Mouse (Mus musculus): Measurements from ENCODE around the gene Akr1a1. TPM values are rescaled to one million over a fixed set of nuclear protein-coding genes. Genes with fewer than 3 reads are reported as not detected.

The Akr1a1 gene
- polyA plus RNA-seq (2017; shearing (Covaris generic)) = 236 TPM

GRCm38 (mm10) chr4:116650924-116651796 is at the start of gene Akr1a1:
Gene Akr1a1 (minus strand): TSS chr4:116651680.

GRCm38 (mm10) chr4:116685402-116686061 is 34.1 kb upstream of the Akr1a1 start, which contains the start of gene Prdx1:
Gene Prdx1 (plus strand): TSS chr4:116685544.

GRCm38 (mm10) chr4:116627722-116628662 is 23.5 kb downstream of the Akr1a1 start, which contains the start of gene Nasp:
Gene Nasp (minus strand): TSS chr4:116627941.

GRCm38 (mm10) chr4:116596379-116596778 is 55.1 kb downstream of the Akr1a1 start, which contains the start of gene Ccdc17:
Gene Ccdc17 (plus strand): TSS chr4:116596654.

Other genes starting within 250 kb of the Akr1a1 start
- gene Mast2, start 187.5 kb downstream of the Akr1a1 start, polyA plus RNA-seq (2017; shearing (Covaris generic)) = 16.0 TPM
- 11.9 TPM for gene Ipp, start 144.1 kb downstream of the Akr1a1 start, polyA plus RNA-seq (2017; shearing (Covaris generic))
- gene Tmem69, start 95.7 kb downstream of the Akr1a1 start, polyA plus RNA-seq (2017; shearing (Covaris generic)) = 8.3 TPM
- gene Gpbp1l1, start 94.0 kb downstream of the Akr1a1 start, polyA plus RNA-seq (2017; shearing (Covaris generic)) = 43.7 TPM
- gene Ccdc17, start 55.0 kb downstream of the Akr1a1 start, polyA plus RNA-seq (2017; shearing (Covaris generic)) = 6.9 TPM
- 112 TPM for gene Nasp, start 23.7 kb downstream of the Akr1a1 start, polyA plus RNA-seq (2017; shearing (Covaris generic))
- 505 TPM for gene Prdx1, start 33.9 kb upstream of the Akr1a1 start, polyA plus RNA-seq (2017; shearing (Covaris generic))
- gene Mmachc, start 56.7 kb upstream of the Akr1a1 start, polyA plus RNA-seq (2017; shearing (Covaris generic)) = 3.6 TPM
- 4.2 TPM for gene Ccdc163, start 56.8 kb upstream of the Akr1a1 start, polyA plus RNA-seq (2017; shearing (Covaris generic))
- 6.3 TPM for gene Tesk2, start 69.3 kb upstream of the Akr1a1 start, polyA plus RNA-seq (2017; shearing (Covaris generic))
- 43.0 TPM for gene Toe1, start 156.0 kb upstream of the Akr1a1 start, polyA plus RNA-seq (2017; shearing (Covaris generic))
- gene Mutyh, start 156.0 kb upstream of the Akr1a1 start, polyA plus RNA-seq (2017; shearing (Covaris generic)) = 12.4 TPM
- gene Hpdl, start 170.0 kb upstream of the Akr1a1 start, polyA plus RNA-seq (2017; shearing (Covaris generic)) = 0.19 TPM
- 0.12 TPM for gene Zswim5, start 225.7 kb upstream of the Akr1a1 start, polyA plus RNA-seq (2017; shearing (Covaris generic))

All from naive thymus-derived CD4-positive, alpha-beta T cell, adult 5 months (primary cell).